ENCODE assay signal across 9 mouse cellular contexts in the genomic region with DNA sequence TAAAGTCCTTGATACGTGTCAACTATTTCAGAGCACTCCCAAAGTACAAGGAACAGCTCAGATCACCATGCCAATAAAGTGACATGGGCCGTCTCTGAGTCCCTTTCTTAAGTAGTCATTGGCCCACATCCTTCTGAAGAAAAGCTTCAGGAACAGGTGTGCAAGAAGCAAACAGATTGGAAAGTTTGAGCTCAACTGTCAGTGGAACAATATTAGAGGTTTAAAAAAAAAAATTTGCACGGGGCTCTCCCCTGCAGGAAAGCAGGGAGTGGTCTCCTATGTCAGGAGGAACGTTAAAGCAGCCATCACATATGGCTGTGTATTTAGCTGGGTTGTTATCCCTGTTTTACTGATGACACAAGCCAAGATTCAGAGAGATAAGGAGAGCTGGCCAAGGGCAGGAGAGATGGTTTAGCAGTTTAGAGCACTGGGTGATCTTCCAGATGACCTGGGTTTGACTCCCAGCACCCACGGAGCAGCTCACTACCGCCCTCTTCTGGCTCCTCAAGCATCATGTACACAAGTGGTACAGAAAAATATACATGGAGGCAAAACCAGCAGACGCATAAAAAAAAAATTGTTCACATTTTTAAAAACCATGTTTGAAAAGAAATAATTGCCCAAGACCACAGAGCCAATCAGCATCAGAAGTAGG.
DNase-seq lines count a peak whose midpoint lies in the region; TF ChIP-seq lines count a peak whose summit lies in the region.
"Had no signal": no experiment of that assay in that cellular context is flagged by ENCODE, and none has a peak within 500 bp of the region (broad histone marks: within the 10 kb centered on the region; RNA-seq: fewer than 3 reads in every experiment).

No protein-coding gene starts in this region.

- no peak overlapping the region for H3K4me3 ChIP-seq in gastrocnemius, adult 2 months
- H3K4me3 ChIP-seq: kidney, embryonic 15.5 days had no signal

- no peak overlapping the region for H3K27ac ChIP-seq in gastrocnemius, adult 2 months
- H3K27ac ChIP-seq: kidney, embryonic 15.5 days had no signal

- intact Hi-C loops in gastrocnemius, adult 2 months (cut with DNase I) = no loop called here
- intact Hi-C loops in heart, postnatal 14 days (cut with DNase I) = no loop called here

- DNase-seq in gastrocnemius, adult 2 months = no peak
- no peak for DNase-seq in gastrocnemius, adult 8-10 months (ENCODE audit: low spot score in 2 of 2)
- peak; percentile 10 for DNase-seq in right cerebral cortex, postnatal 4 days
- no peak for DNase-seq in right cerebral cortex, postnatal 36 days (ENCODE audit: low spot score in 2 of 2)
- peak; percentile 54 for DNase-seq in embryo, embryonic 11 days
- peak; percentile 62 to 82 for DNase-seq in spleen, postnatal 4 days (ENCODE audit: low spot score in 2 of 2)
- DNase-seq in layer of hippocampus, adult 11-12 months (ENCODE audit: low spot score) = no peak
- no peak for DNase-seq in heart, postnatal 14 days

- peak; percentile 36; the same call in 1 of the 2 replicates for TF ChIP-seq CTCF in gastrocnemius, adult 2 months (IDR thresholded peaks at IDR 0.05)

Comparison
In these comparisons a context has a peak if more than half of its experiments do, and no peak if none do; other contexts are left out.
1. DNase-seq: peak in right cerebral cortex, postnatal 4 days (single experiment), embryo, embryonic 11 days (single experiment) and spleen, postnatal 4 days (2 of 2); none in gastrocnemius, adult 2 months (single experiment), gastrocnemius, adult 8-10 months (0 of 2), right cerebral cortex, postnatal 36 days (0 of 2), layer of hippocampus, adult 11-12 months (single experiment) and heart, postnatal 14 days (0 of 2).